Mouse (Mus musculus) lung, postnatal 0 days (tissue): ENCODE measurements around the gene Recql5. TPM values are rescaled to one million over a fixed set of nuclear protein-coding genes. Genes with fewer than 3 reads are reported as not detected.

Experiments
- ATAC-seq: fragments of 200-750 bp; cut with Nextera tagmentation; 2 replicates; pipeline ENCODE4 v1.8.0; 2017; ENCODE audit warnings: moderate library complexity
- DNase-seq: peaks from one replicate; pipeline ENCODE4 v3.0.0-alpha.2; 2016; ENCODE audit warnings: low spot score
- H3K27ac ChIP-seq: fragments of 300-500 bp; sonication (generic); 2 replicates; pipeline ENCODE4 v1.5.1; 2014; ENCODE audit warnings: antibody characterized with exemption, mild to moderate bottlenecking, low read length, mixed read lengths
- H3K27me3 ChIP-seq: fragments of 300-500 bp; sonication (generic); replicated peaks from 2 replicates; pipeline ENCODE4 v1.6.1; 2014; ENCODE audit warnings: low read length, mixed read lengths; ENCODE audit not compliant: insufficient read depth
- H3K36me3 ChIP-seq: fragments of 300-500 bp; sonication (generic); 2 replicates; pipeline ENCODE4 v1.6.1; 2014; ENCODE audit warnings: low read length, mixed read lengths; ENCODE audit not compliant: insufficient read depth
- H3K4me1 ChIP-seq: fragments of 300-500 bp; sonication (generic); 2 replicates; pipeline ENCODE4 v1.6.1; 2014; ENCODE audit warnings: antibody characterized with exemption, low read depth, low read length, mixed read lengths; ENCODE audit not compliant: insufficient read depth
- H3K4me2 ChIP-seq: fragments of 300-500 bp; sonication (generic); replicated peaks from 2 replicates; pipeline ENCODE4 v1.6.1; 2014; ENCODE audit warnings: low read depth, mild to moderate bottlenecking, low read length, moderate library complexity, mixed read lengths
- H3K4me3 ChIP-seq: fragments of 300-500 bp; sonication (generic); 2 replicates; pipeline ENCODE4 v1.5.1; 2014; ENCODE audit warnings: low read depth, low read length
- H3K9ac ChIP-seq: fragments of 300-500 bp; sonication (generic); replicated peaks from 2 replicates; pipeline ENCODE4 v1.6.1; 2014; ENCODE audit warnings: low read depth, mild to moderate bottlenecking
- H3K9me3 ChIP-seq: fragments of 300-500 bp; sonication (generic); 2 replicates; pipeline ENCODE4 v1.6.1; 2016; ENCODE audit warnings: low read length, mixed read lengths
- CTCF ChIP-seq: IDR thresholded peaks from 2 replicates; pipeline ENCODE4 v1.5.1; 2016; ENCODE audit warnings: antibody characterized with exemption, mild to moderate bottlenecking
- EP300 ChIP-seq: IDR thresholded peaks from 2 replicates; pipeline ENCODE4 v1.6.1; 2016; ENCODE audit warnings: antibody characterized with exemption, mild to moderate bottlenecking, control low read depth
- WGBS: fragments of 180-500 bp; shearing (Covaris S2); extraction: QIAGEN DNeasy Blood & Tissue Kit; methylation state at CpG from one replicate; pipeline ENCODE4 v1.1.7; 2014; 5-methylcytosine and 5-hydroxymethylcytosine counted together
- polyA plus RNA-seq: library from polyadenylated mRNA; unstranded; fragments of >200 nt; fragmentation: Nextera tagmentation; extraction: Ambion mirVana; gene quantifications from 2 replicates; pipeline ENCODE4 v1.2.1, GENCODE M21; 2015

Gene Recql5
- polyA plus RNA-seq, 1 experiment from 2014 or later = 9.2 TPM

- Histone ChIP-seq H3K36me3 (0 out of 2 replicates have a peak, but pooled peaks cover 11% of the 10 kb centered on the region), H3K9ac (no peak overlapping the region), H3K9me3 (no peaks in the 10 kb centered on the region), H3K27me3 (no peaks in the 10 kb centered on the region), H3K4me3 (no peak overlapping the region), H3K4me1 (peaks cover 4% of the 10 kb centered on the region; the same call in 1 of the 2 replicates), H3K4me2 (no peak overlapping the region), H3K27ac (no peak overlapping the region)
- WGBS = 88% methylated on average over 8 of the region's 8 CpGs
- ATAC-seq = no peak
- TF ChIP-seq EP300 (no peak), CTCF (no peak)
- no peak for DNase-seq
Measured at GRCm38 (mm10) chr11:115929031-115929430, 4.2 kb downstream of the Recql5 start.

GRCm38 (mm10) chr11:115921986-115922385 lies 11.3 kb downstream of the Recql5 start:
- H3K4me3 ChIP-seq = no peak overlapping the region
- ATAC-seq = no peak
- H3K36me3 ChIP-seq = 0 out of 2 replicates have a peak, but pooled peaks cover 5% of the 10 kb centered on the region
- no peak for DNase-seq
- WGBS = 100% methylated on average over 1 of the region's 1 CpGs
- no peak overlapping the region for H3K9ac ChIP-seq
- no peak overlapping the region for H3K4me2 ChIP-seq
- H3K9me3 ChIP-seq = no peaks in the 10 kb centered on the region
- no peaks in the 10 kb centered on the region for H3K4me1 ChIP-seq
- H3K27ac ChIP-seq = no peak overlapping the region
- TF ChIP-seq CTCF (no peak), EP300 (no peak)
- no peaks in the 10 kb centered on the region for H3K27me3 ChIP-seq

- Histone ChIP-seq H3K4me3 (no peak overlapping the region), H3K4me1 (no peaks in the 10 kb centered on the region), H3K27me3 (no peaks in the 10 kb centered on the region), H3K36me3 (0 out of 2 replicates have a peak, but pooled peaks cover 2% of the 10 kb centered on the region), H3K4me2 (no peak overlapping the region), H3K9ac (no peak overlapping the region), H3K9me3 (no peaks in the 10 kb centered on the region), H3K27ac (no peak overlapping the region)
- TF ChIP-seq EP300 (no peak), CTCF (peak; percentile 81)
- 40% methylated on average over 6 of the region's 6 CpGs for WGBS
- ATAC-seq = no peak
- DNase-seq = peak; percentile 74
Measured at GRCm38 (mm10) chr11:115920110-115920818, 13.0 kb downstream of the Recql5 start.

- no peak for TF ChIP-seq EP300
- no peak for TF ChIP-seq CTCF
- DNase-seq (no peak), ATAC-seq (no peak)
- no peaks in the 10 kb centered on the region for H3K36me3 ChIP-seq
- no peaks in the 10 kb centered on the region for H3K9me3 ChIP-seq
- no peak overlapping the region for H3K9ac ChIP-seq
- H3K4me3 ChIP-seq = no peak overlapping the region
- H3K4me2 ChIP-seq = no peak overlapping the region
- H3K27me3 ChIP-seq = no peaks in the 10 kb centered on the region
- 85% methylated on average over 5 of the region's 5 CpGs for WGBS
- no peaks in the 10 kb centered on the region for H3K4me1 ChIP-seq
- H3K27ac ChIP-seq = no peak overlapping the region
Measured at GRCm38 (mm10) chr11:115919073-115919472, 14.2 kb downstream of the Recql5 start.

GRCm38 (mm10) chr11:115918637-115919036 lies 14.6 kb downstream of the Recql5 start:
- no peak for TF ChIP-seq CTCF
- TF ChIP-seq EP300 = no peak
- Histone ChIP-seq H3K9me3 (no peaks in the 10 kb centered on the region), H3K27ac (no peak overlapping the region), H3K27me3 (no peaks in the 10 kb centered on the region), H3K36me3 (no peaks in the 10 kb centered on the region), H3K4me1 (no peaks in the 10 kb centered on the region), H3K9ac (no peak overlapping the region), H3K4me3 (no peak overlapping the region), H3K4me2 (no peak overlapping the region)
- ATAC-seq = no peak
- no peak for DNase-seq
- 86% methylated on average over 5 of the region's 5 CpGs for WGBS

- H3K27ac ChIP-seq = no peak overlapping the region
- no peak overlapping the region for H3K4me2 ChIP-seq
- no peak for DNase-seq
- TF ChIP-seq CTCF (no peak), EP300 (no peak)
- WGBS = 91% methylated on average over 4 of the region's 4 CpGs
- H3K9me3 ChIP-seq = no peaks in the 10 kb centered on the region
- H3K27me3 ChIP-seq = no peaks in the 10 kb centered on the region
- no peaks in the 10 kb centered on the region for H3K4me1 ChIP-seq
- H3K4me3 ChIP-seq = no peak overlapping the region
- ATAC-seq = no peak
- no peak overlapping the region for H3K9ac ChIP-seq
- no peaks in the 10 kb centered on the region for H3K36me3 ChIP-seq
Measured at GRCm38 (mm10) chr11:115916579-115916978, 16.7 kb downstream of the Recql5 start.
